Mouse (Mus musculus) urinary bladder, postnatal 10 days (tissue): ENCODE measurements around the gene Dctpp1.

ENCODE experiments used
- DNase-seq: peaks from one replicate; pipeline ENCODE4 v3.0.0; 2022; ENCODE audit warnings: low spot score

Gene Dctpp1

GRCm38 (mm10) chr7:127231826-127232621 lies 28.5 kb downstream of the Dctpp1 start:
- DNase-seq, result no peak

GRCm38 (mm10) chr7:127231376-127231775 lies 29.1 kb downstream of the Dctpp1 start:
- no peak for DNase-seq

- no peak for DNase-seq
Measured at GRCm38 (mm10) chr7:127228615-127229303, 31.8 kb downstream of the Dctpp1 start.

- no peak for DNase-seq
Measured at GRCm38 (mm10) chr7:127225147-127225995, 35.1 kb downstream of the Dctpp1 start.

- no peak for DNase-seq
Measured at GRCm38 (mm10) chr7:127224616-127225015, 35.9 kb downstream of the Dctpp1 start.

GRCm38 (mm10) chr7:127223515-127224478 lies 36.7 kb downstream of the Dctpp1 start:
- no peak for DNase-seq

GRCm38 (mm10) chr7:127223106-127223505 lies 37.4 kb downstream of the Dctpp1 start:
- no peak for DNase-seq

- no peak for DNase-seq
Measured at GRCm38 (mm10) chr7:127220440-127220839, 40.1 kb downstream of the Dctpp1 start.

GRCm38 (mm10) chr7:127218670-127219069 lies 41.8 kb downstream of the Dctpp1 start:
- DNase-seq, result no peak

- DNase-seq, result no peak
Measured at GRCm38 (mm10) chr7:127217901-127218642, 42.4 kb downstream of the Dctpp1 start.

GRCm38 (mm10) chr7:127217475-127217874 lies 43.0 kb downstream of the Dctpp1 start:
- no peak for DNase-seq

GRCm38 (mm10) chr7:127216307-127216706 lies 44.2 kb downstream of the Dctpp1 start:
- DNase-seq, result no peak

GRCm38 (mm10) chr7:127214981-127215871 lies 45.3 kb downstream of the Dctpp1 start:
- no peak for DNase-seq

GRCm38 (mm10) chr7:127214521-127214920 lies 46.0 kb downstream of the Dctpp1 start:
- no peak for DNase-seq

GRCm38 (mm10) chr7:127213930-127214329 lies 46.6 kb downstream of the Dctpp1 start:
- DNase-seq, result no peak

GRCm38 (mm10) chr7:127213485-127213884 lies 47.0 kb downstream of the Dctpp1 start:
- DNase-seq, result no peak

- no peak for DNase-seq
Measured at GRCm38 (mm10) chr7:127212432-127213250, 47.9 kb downstream of the Dctpp1 start.

- DNase-seq, result no peak
Measured at GRCm38 (mm10) chr7:127211014-127211745, 49.3 kb downstream of the Dctpp1 start.
